Mouse (Mus musculus): ENCODE data around the gene 1700092M07Rik. TPM values are rescaled to one million over a fixed set of nuclear protein-coding genes. Genes with fewer than 3 reads are reported as not detected.

Gene 1700092M07Rik
- polyA plus RNA-seq, 1 experiment = 1.7 TPM

GRCm38 (mm10) chr19:8702458-8702857 lies 38.1 kb upstream of the 1700092M07Rik start:
- Histone ChIP-seq H3ac (ENCODE audit: control insufficient read depth, insufficient read length, low read depth) (no peak overlapping the region), H3K4me3 (ENCODE audit: insufficient read depth, poor library complexity, severe bottlenecking) (no peak overlapping the region), H3K79me2 (ENCODE audit: control insufficient read depth, insufficient read depth) (no peaks in the 10 kb centered on the region), H3K36me3 (ENCODE audit: control insufficient read depth, insufficient read depth) (peaks cover 13% of the 10 kb centered on the region), H3K79me3 (ENCODE audit: low read depth) (no peaks in the 10 kb centered on the region), H3K27me3 (ENCODE audit: control insufficient read depth, insufficient read depth, insufficient read length) (no peaks in the 10 kb centered on the region)
- no peak for TF ChIP-seq CTCF (IDR thresholded peaks at IDR 0.05; ENCODE audit: control insufficient read depth, insufficient read depth, insufficient read length)
- no peak for TF ChIP-seq MYOG (IDR thresholded peaks at IDR 0.05; ENCODE audit: control insufficient read depth, extremely low read depth, insufficient read length)
- TF ChIP-seq USF1 (IDR thresholded peaks at IDR 0.05; ENCODE audit: low read depth) = no peak
- no peak for TF ChIP-seq FOSL1 (IDR thresholded peaks at IDR 0.05; ENCODE audit: insufficient read depth, low read length, poor library complexity, severe bottlenecking)
- no peak for TF ChIP-seq MAX (IDR thresholded peaks at IDR 0.05)
- TF ChIP-seq MYOD1 (IDR thresholded peaks at IDR 0.05; ENCODE audit: control insufficient read depth, insufficient read length, low read depth) = no peak
- TF ChIP-seq CEBPB (IDR thresholded peaks at IDR 0.05; ENCODE audit: low read depth) = no peak

GRCm38 (mm10) chr19:8703571-8703970 lies 36.9 kb upstream of the 1700092M07Rik start:
- Histone ChIP-seq H3K4me3 (ENCODE audit: insufficient read depth, poor library complexity, severe bottlenecking) (no peak overlapping the region), H3K27me3 (ENCODE audit: control insufficient read depth, insufficient read depth, insufficient read length) (no peaks in the 10 kb centered on the region), H3K79me3 (ENCODE audit: low read depth) (no peaks in the 10 kb centered on the region), H3K79me2 (ENCODE audit: control insufficient read depth, insufficient read depth) (no peaks in the 10 kb centered on the region), H3K36me3 (ENCODE audit: control insufficient read depth, insufficient read depth) (peaks cover 24% of the 10 kb centered on the region), H3ac (ENCODE audit: control insufficient read depth, insufficient read length, low read depth) (no peak overlapping the region)
- TF ChIP-seq CEBPB (IDR thresholded peaks at IDR 0.05; ENCODE audit: low read depth) (no peak), MAX (IDR thresholded peaks at IDR 0.05) (no peak), FOSL1 (IDR thresholded peaks at IDR 0.05; ENCODE audit: insufficient read depth, low read length, poor library complexity, severe bottlenecking) (no peak), MYOG (IDR thresholded peaks at IDR 0.05; ENCODE audit: control insufficient read depth, extremely low read depth, insufficient read length) (no peak), USF1 (IDR thresholded peaks at IDR 0.05; ENCODE audit: low read depth) (no peak), CTCF (IDR thresholded peaks at IDR 0.05; ENCODE audit: control insufficient read depth, insufficient read depth, insufficient read length) (no peak), MYOD1 (IDR thresholded peaks at IDR 0.05; ENCODE audit: control insufficient read depth, insufficient read length, low read depth) (no peak)

- H3K79me3 ChIP-seq (ENCODE audit: low read depth) = peaks cover 10% of the 10 kb centered on the region
- peaks cover 40% of the 10 kb centered on the region for H3K36me3 ChIP-seq (ENCODE audit: control insufficient read depth, insufficient read depth)
- TF ChIP-seq MAX (IDR thresholded peaks at IDR 0.05) (no peak), MYOG (IDR thresholded peaks at IDR 0.05; ENCODE audit: control insufficient read depth, extremely low read depth, insufficient read length) (no peak), FOSL1 (IDR thresholded peaks at IDR 0.05; ENCODE audit: insufficient read depth, low read length, poor library complexity, severe bottlenecking) (no peak), MYOD1 (IDR thresholded peaks at IDR 0.05; ENCODE audit: control insufficient read depth, insufficient read length, low read depth) (no peak), USF1 (IDR thresholded peaks at IDR 0.05; ENCODE audit: low read depth) (no peak)
- no peak overlapping the region for H3K4me3 ChIP-seq (ENCODE audit: insufficient read depth, poor library complexity, severe bottlenecking)
- peaks cover 16% of the 10 kb centered on the region for H3K79me2 ChIP-seq (ENCODE audit: control insufficient read depth, insufficient read depth)
- H3ac ChIP-seq (ENCODE audit: control insufficient read depth, insufficient read length, low read depth) = no peak overlapping the region
- H3K27me3 ChIP-seq (ENCODE audit: control insufficient read depth, insufficient read depth, insufficient read length) = no peaks in the 10 kb centered on the region
These were observed 35.4 kb upstream of the 1700092M07Rik start for GRCm38 (mm10) chr19:8705026-8705708.

GRCm38 (mm10) chr19:8706132-8706667 lies 34.3 kb upstream of the 1700092M07Rik start:
- Histone ChIP-seq H3K4me3 (ENCODE audit: insufficient read depth, poor library complexity, severe bottlenecking) (no peak overlapping the region), H3ac (ENCODE audit: control insufficient read depth, insufficient read length, low read depth) (no peak overlapping the region), H3K27me3 (ENCODE audit: control insufficient read depth, insufficient read depth, insufficient read length) (no peaks in the 10 kb centered on the region), H3K36me3 (ENCODE audit: control insufficient read depth, insufficient read depth) (peaks cover 50% of the 10 kb centered on the region), H3K79me3 (ENCODE audit: low read depth) (peaks cover 20% of the 10 kb centered on the region), H3K79me2 (ENCODE audit: control insufficient read depth, insufficient read depth) (peaks cover 26% of the 10 kb centered on the region)
- TF ChIP-seq CTCF (IDR thresholded peaks at IDR 0.05; ENCODE audit: control insufficient read depth, insufficient read depth, insufficient read length) (no peak), CEBPB (IDR thresholded peaks at IDR 0.05; ENCODE audit: low read depth) (no peak), USF1 (IDR thresholded peaks at IDR 0.05; ENCODE audit: low read depth) (no peak), MAX (IDR thresholded peaks at IDR 0.05) (no peak), FOSL1 (IDR thresholded peaks at IDR 0.05; ENCODE audit: insufficient read depth, low read length, poor library complexity, severe bottlenecking) (no peak), MYOG (IDR thresholded peaks at IDR 0.05; ENCODE audit: control insufficient read depth, extremely low read depth, insufficient read length) (no peak), MYOD1 (IDR thresholded peaks at IDR 0.05; ENCODE audit: control insufficient read depth, insufficient read length, low read depth) (no peak)

- Histone ChIP-seq H3ac (ENCODE audit: control insufficient read depth, insufficient read length, low read depth) (no peak overlapping the region), H3K4me3 (ENCODE audit: insufficient read depth, poor library complexity, severe bottlenecking) (no peak overlapping the region), H3K79me2 (ENCODE audit: control insufficient read depth, insufficient read depth) (peaks cover 34% of the 10 kb centered on the region), H3K27me3 (ENCODE audit: control insufficient read depth, insufficient read depth, insufficient read length) (no peaks in the 10 kb centered on the region), H3K36me3 (ENCODE audit: control insufficient read depth, insufficient read depth) (peaks cover 58% of the 10 kb centered on the region), H3K79me3 (ENCODE audit: low read depth) (peaks cover 27% of the 10 kb centered on the region)
- TF ChIP-seq USF1 (IDR thresholded peaks at IDR 0.05; ENCODE audit: low read depth) (no peak), MAX (IDR thresholded peaks at IDR 0.05) (no peak), MYOD1 (IDR thresholded peaks at IDR 0.05; ENCODE audit: control insufficient read depth, insufficient read length, low read depth) (no peak), FOSL1 (IDR thresholded peaks at IDR 0.05; ENCODE audit: insufficient read depth, low read length, poor library complexity, severe bottlenecking) (no peak), CEBPB (IDR thresholded peaks at IDR 0.05; ENCODE audit: low read depth) (no peak), MYOG (IDR thresholded peaks at IDR 0.05; ENCODE audit: control insufficient read depth, extremely low read depth, insufficient read length) (no peak), CTCF (IDR thresholded peaks at IDR 0.05; ENCODE audit: control insufficient read depth, insufficient read depth, insufficient read length) (no peak)
These were observed 33.6 kb upstream of the 1700092M07Rik start for GRCm38 (mm10) chr19:8706930-8707329.

Data from C2C12 (cell line).